Mouse (Mus musculus) MEL-GATA-1-ER (cell line): ENCODE results near the gene Nupl2.

Experiments used
- DNase-seq: peaks from one replicate; pipeline ENCODE4 v3.0.0-alpha.2; 2012; ENCODE audit warnings: low read depth; ENCODE audit errors: extremely low read depth

Nupl2 gene

GRCm38 (mm10) chr5:24164789-24165445 is at the start of gene Nupl2:
Gene Nupl2, plus strand, starts transcription at chr5:24164963.
- peak; percentile 89 for DNase-seq

GRCm38 (mm10) chr5:24122221-24122620 is 42.5 kb upstream of the Nupl2 start:
- no peak for DNase-seq

GRCm38 (mm10) chr5:24124175-24124574 is 40.6 kb upstream of the Nupl2 start:
- DNase-seq, result no peak

DNA sequence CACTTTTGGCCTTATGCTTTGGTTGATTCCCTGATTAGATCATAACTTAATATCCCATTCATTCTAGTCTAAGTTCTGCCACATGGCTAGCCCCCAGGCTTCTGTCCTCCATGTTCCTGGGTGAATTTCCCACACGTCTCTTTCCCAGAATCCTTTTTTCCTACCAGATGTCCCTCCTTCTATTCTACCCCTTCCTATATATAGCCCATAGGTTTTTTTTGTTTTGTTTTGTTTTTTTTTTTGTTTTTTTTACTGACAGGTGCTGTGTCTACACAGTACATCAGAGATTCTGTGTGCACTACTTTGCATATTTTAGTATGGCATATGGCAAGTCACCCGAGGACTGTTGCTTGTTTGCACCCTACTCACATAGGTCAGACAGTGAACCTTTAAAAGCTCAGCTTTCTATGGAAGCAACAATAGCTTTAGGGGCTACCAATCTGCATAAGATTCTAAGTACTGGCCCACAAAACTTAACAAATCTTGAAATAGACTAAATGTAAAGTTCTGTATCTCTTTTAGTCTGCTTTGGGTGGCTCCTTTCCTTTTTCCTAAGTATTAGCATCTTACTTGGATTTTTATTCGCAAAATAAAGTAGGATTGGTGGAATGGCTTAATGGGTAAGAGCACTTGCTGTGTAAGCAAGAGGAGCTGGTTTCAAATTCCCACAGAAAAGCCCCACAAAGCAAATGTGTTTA is 40.0 kb upstream of the Nupl2 start:
- DNase-seq, result no peak

DNA sequence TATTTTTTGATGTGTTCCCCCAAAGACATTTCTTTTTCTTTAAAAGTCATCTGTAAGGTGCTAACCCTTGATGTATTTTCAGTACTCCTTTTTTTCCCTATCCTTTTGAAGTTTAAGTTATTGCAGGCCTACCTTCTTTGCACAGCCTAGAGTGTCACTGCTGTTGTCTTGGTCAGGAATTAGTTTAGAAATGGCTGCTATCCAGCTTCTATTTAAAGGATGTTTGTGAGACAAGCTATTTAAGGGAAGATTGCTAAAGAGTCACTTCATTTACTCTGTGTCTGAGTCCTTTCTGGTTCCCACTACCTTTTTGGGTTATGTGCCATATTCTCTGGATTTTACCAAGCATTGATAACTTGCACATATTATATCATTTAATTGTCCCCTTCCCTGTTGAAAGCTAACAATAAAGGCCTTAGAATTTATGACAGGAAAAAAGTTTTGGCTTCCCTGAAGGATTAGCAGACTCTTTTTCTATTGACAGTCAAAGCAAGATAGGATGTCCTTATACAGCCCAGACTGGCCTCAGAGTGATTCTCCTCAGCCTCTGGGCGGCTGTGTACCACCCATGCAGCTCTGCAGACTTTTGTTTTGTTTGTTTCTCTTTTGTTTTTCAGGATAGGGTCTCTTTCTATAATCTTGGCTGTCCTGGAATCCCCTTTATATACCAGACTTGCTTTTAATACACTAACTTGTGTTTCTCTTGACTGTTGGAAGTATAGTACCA is 38.7 kb upstream of the Nupl2 start:
- DNase-seq, result no peak

GRCm38 (mm10) chr5:24126967-24127366 is 37.8 kb upstream of the Nupl2 start:
- DNase-seq, result no peak

- DNase-seq, result no peak
Measured at GRCm38 (mm10) chr5:24146964-24147363, 17.8 kb upstream of the Nupl2 start.

GRCm38 (mm10) chr5:24152199-24152598 is 12.6 kb upstream of the Nupl2 start:
- DNase-seq, result no peak

DNA sequence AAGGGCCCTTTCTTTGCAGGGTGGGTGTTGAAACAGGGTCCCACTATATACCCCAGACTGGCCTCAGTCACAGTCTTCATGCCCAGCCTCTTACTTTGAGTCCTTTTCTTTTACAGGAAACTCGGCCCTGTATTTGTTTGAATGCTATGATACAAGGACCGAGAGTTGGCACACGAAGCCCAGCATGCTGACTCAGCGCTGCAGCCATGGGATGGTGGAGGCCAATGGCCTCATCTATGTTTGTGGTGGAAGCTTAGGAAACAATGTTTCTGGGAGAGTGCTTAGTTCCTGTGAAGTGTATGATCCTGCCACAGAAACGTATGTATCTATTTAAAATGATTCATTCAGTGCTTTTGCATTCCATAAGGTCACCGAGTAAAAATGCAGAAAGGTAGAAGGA is 8.0 kb upstream of the Nupl2 start:
- no peak for DNase-seq

GRCm38 (mm10) chr5:24167263-24167662 is 2.5 kb downstream of the Nupl2 start:
- DNase-seq, result no peak

DNA sequence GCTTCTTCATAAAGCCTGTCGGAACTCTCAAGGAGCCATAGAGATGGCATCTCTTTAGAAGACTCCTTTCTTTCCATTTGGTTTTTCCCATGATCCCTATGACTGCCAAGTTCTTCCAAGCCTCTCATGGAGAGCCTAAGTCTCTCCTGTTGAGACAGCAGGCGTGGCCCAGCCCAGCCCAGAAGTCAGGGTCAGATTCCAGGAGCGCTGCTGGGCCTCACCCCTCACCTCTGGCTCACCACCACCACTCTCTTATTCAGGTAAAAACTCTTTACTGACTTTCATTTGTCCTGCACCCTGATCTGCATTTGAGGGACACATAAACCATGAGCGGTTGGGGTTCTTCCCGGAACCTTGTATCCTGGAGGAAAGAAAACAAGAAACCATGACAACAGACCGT is 5.1 kb downstream of the Nupl2 start:
- no peak for DNase-seq

DNA sequence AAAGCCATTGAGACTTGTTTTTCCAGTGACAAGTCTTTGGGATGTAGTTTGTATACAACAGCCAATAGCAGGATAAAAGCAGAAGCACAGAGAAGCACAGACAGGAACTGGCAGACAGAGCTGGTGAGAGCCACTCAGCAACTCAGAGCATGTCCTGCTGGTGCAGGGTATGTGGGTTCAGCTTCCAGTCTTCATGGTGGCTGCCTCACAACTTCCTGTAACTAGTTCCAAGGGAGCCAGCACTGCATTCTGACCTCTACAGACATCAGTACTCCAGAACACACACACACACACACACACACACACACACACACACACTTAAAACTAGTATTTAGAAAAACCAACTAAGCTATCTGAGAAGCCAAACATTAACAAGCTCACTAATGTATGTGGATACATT is 7.3 kb downstream of the Nupl2 start:
- DNase-seq, result no peak

- no peak for DNase-seq
Measured at GRCm38 (mm10) chr5:24181514-24182295, 16.9 kb downstream of the Nupl2 start.

DNA sequence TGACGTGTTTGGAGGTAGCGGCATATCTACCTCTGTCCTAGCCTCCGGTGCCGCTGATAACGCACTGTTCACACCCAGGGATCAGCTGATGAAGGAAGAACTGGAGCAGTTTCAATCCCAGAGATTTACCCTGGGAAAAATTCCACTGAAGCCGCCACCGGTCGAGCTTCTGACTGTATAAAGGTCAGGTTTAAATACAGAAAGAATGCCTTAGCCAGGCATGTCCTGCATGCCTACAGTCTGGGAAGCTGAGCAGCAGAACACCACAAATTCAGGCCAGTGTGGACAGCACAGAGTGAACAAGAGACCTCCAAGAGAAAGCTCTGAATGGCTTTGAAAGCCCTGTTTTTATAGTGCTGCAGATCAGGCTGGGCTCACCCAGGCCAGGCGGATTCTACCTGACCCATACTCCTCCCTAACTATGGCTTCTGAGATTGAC is 17.6 kb downstream of the Nupl2 start:
- no peak for DNase-seq

DNA sequence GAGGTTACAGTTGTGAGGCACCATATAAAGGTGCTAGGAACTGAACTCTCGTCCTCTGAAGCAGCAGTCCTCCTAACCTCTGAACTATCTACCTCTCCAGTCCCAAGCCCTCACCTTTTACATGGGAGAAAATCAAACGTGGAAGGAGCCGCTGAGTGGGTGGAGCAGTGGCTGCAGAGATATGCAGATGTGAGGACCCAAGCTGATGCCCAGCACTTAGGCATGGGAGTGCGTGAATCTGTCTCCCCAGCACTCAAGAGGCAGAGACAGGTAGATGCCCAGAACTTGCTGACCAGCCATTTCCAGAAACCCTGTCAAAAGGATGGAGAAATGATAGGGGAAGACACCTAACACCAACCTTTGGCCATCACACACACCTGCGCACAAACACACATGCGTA is 18.3 kb downstream of the Nupl2 start:
- no peak for DNase-seq

- DNase-seq, result no peak
Measured at GRCm38 (mm10) chr5:24184011-24184410, 19.2 kb downstream of the Nupl2 start.

DNA sequence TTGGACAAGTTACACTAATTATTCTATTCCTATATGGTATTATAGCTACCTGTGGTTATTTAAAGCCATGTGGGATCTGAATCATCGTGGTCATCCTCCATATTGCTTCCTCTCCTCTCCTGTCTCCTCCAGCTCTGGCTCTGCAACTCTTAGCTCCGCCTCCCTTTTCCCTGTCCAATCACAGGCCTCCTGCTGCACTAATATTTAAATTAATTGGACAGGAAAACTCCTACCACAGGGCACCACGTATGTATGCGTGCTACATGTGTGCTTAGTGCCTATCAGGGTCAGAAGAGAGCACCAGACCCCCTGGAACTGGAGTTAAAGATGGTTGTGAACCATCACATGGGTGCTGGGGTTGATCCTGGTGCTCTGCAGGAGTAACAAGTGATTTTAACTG is 23.7 kb downstream of the Nupl2 start:
- no peak for DNase-seq

GRCm38 (mm10) chr5:24191821-24192220 is 27.1 kb downstream of the Nupl2 start:
- DNase-seq, result no peak

- no peak for DNase-seq
Measured at GRCm38 (mm10) chr5:24201006-24201405, 36.2 kb downstream of the Nupl2 start.

- no peak for DNase-seq
Measured at GRCm38 (mm10) chr5:24202492-24202891, 37.7 kb downstream of the Nupl2 start.

DNA sequence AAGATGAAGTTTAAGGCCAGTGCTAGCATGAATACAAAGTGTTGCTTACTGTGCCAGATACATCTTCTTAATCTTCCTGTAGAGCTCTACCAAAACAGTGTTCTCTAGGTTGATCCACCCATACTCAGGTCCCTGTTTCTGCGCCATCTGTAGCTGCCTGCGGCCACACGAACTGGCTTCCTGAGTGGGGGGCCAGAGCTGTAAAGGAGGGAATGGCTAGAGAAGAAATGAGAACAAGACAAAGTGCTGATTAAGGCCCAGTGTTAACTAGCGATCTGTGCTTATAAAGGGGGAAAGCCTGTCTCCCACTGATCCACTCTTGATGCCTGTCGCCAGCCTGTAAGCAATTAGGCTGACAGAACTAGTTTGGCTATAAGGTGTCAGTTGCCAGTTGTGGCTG is 38.5 kb downstream of the Nupl2 start:
- no peak for DNase-seq

DNA sequence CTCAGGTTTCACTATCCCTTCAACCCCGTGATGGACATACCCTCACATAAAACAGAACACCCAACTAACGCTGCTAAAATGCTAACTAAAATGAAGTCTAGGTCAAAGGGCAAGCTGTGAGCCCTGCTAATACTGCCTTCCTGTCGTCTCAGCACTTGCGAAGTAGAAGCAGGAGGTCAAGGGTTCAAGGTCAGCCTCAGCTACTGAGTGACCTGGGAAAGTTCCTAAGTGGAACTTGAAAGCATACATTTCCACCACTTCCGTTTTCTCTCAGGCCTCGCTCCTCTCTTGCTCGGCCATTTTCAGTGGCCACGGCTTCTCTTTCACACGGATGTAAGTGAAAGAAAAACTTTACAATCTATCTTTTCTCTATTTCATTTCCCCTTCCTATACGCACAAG is 43.2 kb downstream of the Nupl2 start:
- DNase-seq, result no peak
